Mouse (Mus musculus) MEL (cell line): ENCODE results near the gene Minos1. TPM values are rescaled to one million over a fixed set of nuclear protein-coding genes. Genes with fewer than 3 reads are reported as not detected.

ENCODE experiments used
- DNase-seq: peaks from one replicate; pipeline ENCODE4 v3.0.0; 2011; ENCODE audit warnings: low read depth, low spot score
- H3K27ac ChIP-seq: 2 replicates; pipeline ENCODE4 v1.5.1; 2012; ENCODE audit warnings: low read depth, mild to moderate bottlenecking, control low read depth, low read length, moderate library complexity; ENCODE audit not compliant: control insufficient read depth
- H3K27me3 ChIP-seq, 2 experiments: fragments of 150-350 bp in 1 of 2; sonication (generic) in 1 of 2; 2 replicates each; pipeline ENCODE4 v1.6.1; 2012; ENCODE audit warnings: low read length in 2 of 2, mild to moderate bottlenecking in 2 of 2, improper control_type of control experiment in 1 of 2, moderate library complexity in 1 of 2; ENCODE audit not compliant: insufficient read depth in 2 of 2, control insufficient read depth in 1 of 2
- H3K36me3 ChIP-seq, 2 experiments: 2 replicates each; pipeline ENCODE4 v1.6.1; 2012 to 2014; ENCODE audit warnings: low read length in 2 of 2, improper control_type of control experiment in 1 of 2, inconsistent platforms in 1 of 2, mild to moderate bottlenecking in 1 of 2; ENCODE audit not compliant: insufficient read depth in 2 of 2, control insufficient read depth in 1 of 2
- H3K4me1 ChIP-seq, 2 experiments: fragments of 150-350 bp in 1 of 2; sonication (generic) in 1 of 2; 2 replicates each; pipeline ENCODE4 v1.6.1; 2012; ENCODE audit warnings: low read length in 2 of 2, improper control_type of control experiment in 1 of 2, mild to moderate bottlenecking in 1 of 2; ENCODE audit not compliant: insufficient read depth in 2 of 2, control insufficient read depth in 1 of 2
- H3K4me3 ChIP-seq, 2 experiments: fragments of 150-350 bp in 1 of 2; sonication (generic) in 1 of 2; 2 replicates each; pipeline ENCODE4 v1.5.1; 2012; ENCODE audit warnings: low read depth in 2 of 2, low read length in 2 of 2, mild to moderate bottlenecking in 2 of 2, moderate library complexity in 2 of 2, control low read depth in 1 of 2, improper control_type of control experiment in 1 of 2; ENCODE audit not compliant: control insufficient read depth in 1 of 2, insufficient read depth in 1 of 2
- H3K79me2 ChIP-seq: 2 replicates; pipeline ENCODE4 v1.6.1; 2012; ENCODE audit warnings: mild to moderate bottlenecking, low read length, moderate library complexity; ENCODE audit not compliant: control insufficient read depth, poor library complexity, insufficient read depth
- H3K9ac ChIP-seq: 2 replicates; pipeline ENCODE4 v1.6.1; 2012; ENCODE audit warnings: low read depth, mild to moderate bottlenecking, control low read depth, low read length, moderate library complexity; ENCODE audit not compliant: control insufficient read depth, poor library complexity, severe bottlenecking
- H3K9me3 ChIP-seq: fragments of 150-350 bp; sonication (generic); replicated peaks from 2 replicates; pipeline ENCODE4 v1.6.1; 2012; ENCODE audit warnings: mild to moderate bottlenecking, low read length, improper control_type of control experiment, moderate library complexity; ENCODE audit not compliant: insufficient read depth
- CTCF ChIP-seq, 3 experiments: IDR thresholded peaks in 2 of 3; conservative IDR thresholded peaks in 1 of 3; 2 replicates each; pipeline ENCODE4 v1.5.1; 2011 to 2012; ENCODE audit warnings: low read length in 3 of 3, low read depth in 2 of 3, mild to moderate bottlenecking in 2 of 3, improper control_type of control experiment in 1 of 3, inconsistent platforms in 1 of 3, mixed read lengths in 1 of 3, moderate library complexity in 1 of 3; ENCODE audit not compliant: control insufficient read depth in 1 of 3, insufficient read depth in 1 of 3, poor library complexity in 1 of 3, severe bottlenecking in 1 of 3
- E2F4 ChIP-seq: IDR thresholded peaks from 2 replicates; pipeline ENCODE4 v1.6.1; 2011; ENCODE audit warnings: low read depth, low read length, improper control_type of control experiment, borderline replicate concordance
- ELF1 ChIP-seq: IDR thresholded peaks from 2 replicates; pipeline ENCODE4 v1.6.1; 2014; ENCODE audit warnings: low read depth, mild to moderate bottlenecking, inconsistent platforms, low read length, improper control_type of control experiment, moderate library complexity
- ETS1 ChIP-seq: IDR thresholded peaks from 2 replicates; pipeline ENCODE4 v1.6.1; 2012; ENCODE audit warnings: low read depth, mild to moderate bottlenecking, inconsistent platforms, low read length, improper control_type of control experiment, moderate library complexity
- MAFK ChIP-seq: IDR thresholded peaks from 2 replicates; pipeline ENCODE4 v1.6.1; 2011; ENCODE audit warnings: low read depth, mild to moderate bottlenecking, low read length, improper control_type of control experiment, borderline replicate concordance
- MAX ChIP-seq: IDR thresholded peaks from 2 replicates; pipeline ENCODE4 v1.6.1; 2011; ENCODE audit warnings: low read length, improper control_type of control experiment
- POLR2AphosphoS2 ChIP-seq: IDR thresholded peaks from 2 replicates; pipeline ENCODE4 v1.6.1; 2011; ENCODE audit warnings: low read length, improper control_type of control experiment
- SIN3A ChIP-seq: IDR thresholded peaks from 2 replicates; pipeline ENCODE4 v1.6.1; 2012; ENCODE audit warnings: low read length, improper control_type of control experiment, inconsistent platforms
- TAL1 ChIP-seq: IDR thresholded peaks from 2 replicates; pipeline ENCODE4 v1.6.1; 2012; ENCODE audit warnings: mild to moderate bottlenecking, inconsistent platforms, low read length, moderate library complexity, mixed read lengths
- TBP ChIP-seq: IDR thresholded peaks from 2 replicates; pipeline ENCODE4 v1.8.0; 2011; ENCODE audit warnings: low read depth, low read length, improper control_type of control experiment
- UBTF ChIP-seq: IDR thresholded peaks from 2 replicates; pipeline ENCODE4 v1.6.1; 2012; ENCODE audit warnings: low read depth, mild to moderate bottlenecking, inconsistent platforms, low read length, improper control_type of control experiment, moderate library complexity, borderline replicate concordance; ENCODE audit not compliant: insufficient read depth
- USF1 ChIP-seq: IDR thresholded peaks from 2 replicates; pipeline ENCODE4 v1.6.1; 2014; ENCODE audit warnings: low read depth, mild to moderate bottlenecking, inconsistent platforms, low read length, improper control_type of control experiment, moderate library complexity
- ZNF384 ChIP-seq: IDR thresholded peaks from 2 replicates; pipeline ENCODE4 v1.6.1; 2012; ENCODE audit warnings: low read depth, mild to moderate bottlenecking, inconsistent platforms, low read length, improper control_type of control experiment
- polyA plus RNA-seq, 2 experiments: library from polyadenylated mRNA; stranded (reverse) in 1 of 2; unstranded in 1 of 2; fragments of >175 nt in 1 of 2; fragments of >200 nt in 1 of 2; gene quantifications; 2 replicates each; pipeline versions ENCODE4 v1.2.1 to v1.2.4; 2012; ENCODE audit warnings: low replicate concordance in 2 of 2, low read depth in 1 of 2; ENCODE audit not compliant: insufficient read length in 2 of 2, insufficient read depth in 1 of 2, missing spikeins in 1 of 2
- total RNA-seq: library from RNA; depleted of rRNA; stranded (reverse); fragments of 300-350 nt; gene quantifications from 2 replicates; pipeline ENCODE4 v1.2.3, GENCODE M21; 2012

Minos1 gene
- total and polyA plus RNA-seq, 3 experiments, result 163 to 401 TPM; not detected in 1

GRCm38 (mm10) chr4:139074060-139074459 is 56.9 kb downstream of the Minos1 start:
- H3K9me3 ChIP-seq, result no peaks in the 10 kb centered on the region
- no peak for TF ChIP-seq ZNF384
- no peak for TF ChIP-seq USF1
- no peak for TF ChIP-seq CTCF (IDR thresholded peaks at IDR 0.05 in 2 of 3, conservative IDR thresholded peaks at IDR 0.05 in 1 of 3; ENCODE audit: control insufficient read depth in 1 of 3, insufficient read depth in 1 of 3, low read depth in 2 of 3, low read length in 3 of 3, poor library complexity in 1 of 3, severe bottlenecking in 1 of 3)
- TF ChIP-seq ELF1, result no peak
- no peak for TF ChIP-seq TBP
- TF ChIP-seq MAFK, result no peak
- TF ChIP-seq TAL1, result no peak
- no peaks in the 10 kb centered on the region for H3K27me3 ChIP-seq

GRCm38 (mm10) chr4:139068287-139068686 is 62.6 kb downstream of the Minos1 start:
- H3K4me1 ChIP-seq, result no peaks in the 10 kb centered on the region
- no peaks in the 10 kb centered on the region for H3K27me3 ChIP-seq
- H3K9me3 ChIP-seq, result no peaks in the 10 kb centered on the region
- H3K9ac ChIP-seq, result no peak overlapping the region
- no peak for DNase-seq
- H3K27ac ChIP-seq, result no peak overlapping the region
- TF ChIP-seq ZNF384, result 0 out of 2 replicates have a peak, but pooled peaks have one; percentile 8
- no peak for TF ChIP-seq SIN3A
- no peak for TF ChIP-seq POLR2AphosphoS2
- TF ChIP-seq E2F4, result no peak
- no peak overlapping the region for H3K4me3 ChIP-seq
- no peaks in the 10 kb centered on the region for H3K36me3 ChIP-seq
- no peaks in the 10 kb centered on the region for H3K79me2 ChIP-seq

More at GRCm38 (mm10) chr4:139074060-139074459, 56.9 kb downstream of the Minos1 start:
- DNase-seq, result no peak
- Histone ChIP-seq H3K27ac (no peak overlapping the region), H3K9ac (no peak overlapping the region), H3K4me3 (no peak overlapping the region), H3K4me1 (no peaks in the 10 kb centered on the region), H3K79me2 (no peaks in the 10 kb centered on the region), H3K36me3 (no peaks in the 10 kb centered on the region)

GRCm38 (mm10) chr4:139064831-139065230 is 66.1 kb downstream of the Minos1 start:
- H3K9ac ChIP-seq, result no peak overlapping the region
- no peaks in the 10 kb centered on the region for H3K79me2 ChIP-seq
- H3K27me3 ChIP-seq, result no peaks in the 10 kb centered on the region
- DNase-seq, result no peak
- TF ChIP-seq ELF1 (no peak), UBTF (no peak), MAX (no peak), ETS1 (no peak), E2F4 (no peak)
- no peak overlapping the region for H3K4me3 ChIP-seq
- H3K9me3 ChIP-seq, result no peaks in the 10 kb centered on the region
- H3K27ac ChIP-seq, result no peak overlapping the region
- no peaks in the 10 kb centered on the region for H3K36me3 ChIP-seq
- H3K4me1 ChIP-seq, result no peaks in the 10 kb centered on the region
